Mouse (Mus musculus) CD8-positive naive resting alpha-beta T cell, adult 57 days (primary cell): Measurements from ENCODE around the gene Dnaaf5. TPM values are rescaled to one million over a fixed set of nuclear protein-coding genes. Genes with fewer than 3 reads are reported as not detected.

ENCODE experiments used
- total RNA-seq: library from RNA; stranded (reverse); gene quantifications from one replicate; pipeline ENCODE4 v1.2.4, GENCODE M21; 2023

The Dnaaf5 gene
- 25.4 TPM for total RNA-seq

GRCm38 (mm10) chr5:139149681-139150602 lies at the start of gene Dnaaf5, which contains the start of gene Prkar1b:
Gene Dnaaf5 (plus strand): TSS chr5:139150223.
Gene Prkar1b (minus strand): TSS chr5:139150001.

GRCm38 (mm10) chr5:139199995-139200769 lies 50.2 kb downstream of the Dnaaf5 start, which contains the start of gene Sun1:
Gene Sun1 (plus strand): TSS chr5:139200637.

Other genes with a start within 250 kb of the Dnaaf5 start
- not detected for gene Pdgfa, start 152.9 kb upstream of the Dnaaf5 start, total RNA-seq
- gene Prkar1b, start 222 bp upstream of the Dnaaf5 start, total RNA-seq: 0.52 TPM
- 75.1 TPM for gene Sun1, start 50.4 kb downstream of the Dnaaf5 start, total RNA-seq
- gene Get4, start 102.1 kb downstream of the Dnaaf5 start, total RNA-seq: 36.8 TPM
- gene Adap1, start 175.4 kb downstream of the Dnaaf5 start, total RNA-seq: 2.6 TPM
- 17.8 TPM for gene Cox19, start 201.2 kb downstream of the Dnaaf5 start, total RNA-seq
- not detected for gene Cyp2w1, start 202.4 kb downstream of the Dnaaf5 start, total RNA-seq
- gene Gpr146, start 227.5 kb downstream of the Dnaaf5 start, total RNA-seq: 28.8 TPM